ENCODE assay signal across 1 mouse cellular context in the genomic region with DNA sequence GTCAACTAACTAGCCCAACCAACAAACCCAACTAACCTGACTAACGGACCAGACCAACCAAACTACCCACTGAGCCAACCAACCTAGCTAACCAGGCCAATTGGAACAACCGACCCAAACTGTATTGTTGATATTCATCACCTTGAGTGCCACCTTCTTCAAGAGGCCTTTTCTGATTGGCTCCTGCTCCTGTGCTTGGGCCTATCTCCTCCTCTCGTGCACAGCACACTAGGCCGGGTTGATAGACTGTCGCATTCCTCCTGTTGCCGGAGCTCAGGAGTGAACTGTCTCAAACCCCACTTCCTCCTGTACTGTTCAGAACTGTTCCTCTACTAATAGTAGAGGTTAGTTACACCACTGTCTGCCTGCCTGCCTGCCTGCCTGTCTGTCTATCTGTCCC.
TF ChIP-seq lines count a peak whose summit lies in the region.

No protein-coding gene starts in this region.

TF ChIP-seq in MEL, 35 proteins besides CTCF, POLR2A, EP300 and RAD21 (continued from another document):
- no peak for TF ChIP-seq E2F4 (IDR thresholded peaks at IDR 0.05; ENCODE audit: borderline replicate concordance, low read depth, low read length)
- no peak for TF ChIP-seq USF2 (IDR thresholded peaks at IDR 0.05; ENCODE audit: borderline replicate concordance in 1 of 2, insufficient read depth in 1 of 2, low read depth in 1 of 2, low read length in 2 of 2)
